Mouse (Mus musculus): ENCODE data around the gene Dnm2. TPM values are rescaled to one million over a fixed set of nuclear protein-coding genes. Genes with fewer than 3 reads are reported as not detected.

Gene Dnm2
- polyA plus RNA-seq (2015; fragmentation: Nextera tagmentation; extraction: Ambion mirVana) = 63.2 and 64.5 TPM in 2 replicates

DNA sequence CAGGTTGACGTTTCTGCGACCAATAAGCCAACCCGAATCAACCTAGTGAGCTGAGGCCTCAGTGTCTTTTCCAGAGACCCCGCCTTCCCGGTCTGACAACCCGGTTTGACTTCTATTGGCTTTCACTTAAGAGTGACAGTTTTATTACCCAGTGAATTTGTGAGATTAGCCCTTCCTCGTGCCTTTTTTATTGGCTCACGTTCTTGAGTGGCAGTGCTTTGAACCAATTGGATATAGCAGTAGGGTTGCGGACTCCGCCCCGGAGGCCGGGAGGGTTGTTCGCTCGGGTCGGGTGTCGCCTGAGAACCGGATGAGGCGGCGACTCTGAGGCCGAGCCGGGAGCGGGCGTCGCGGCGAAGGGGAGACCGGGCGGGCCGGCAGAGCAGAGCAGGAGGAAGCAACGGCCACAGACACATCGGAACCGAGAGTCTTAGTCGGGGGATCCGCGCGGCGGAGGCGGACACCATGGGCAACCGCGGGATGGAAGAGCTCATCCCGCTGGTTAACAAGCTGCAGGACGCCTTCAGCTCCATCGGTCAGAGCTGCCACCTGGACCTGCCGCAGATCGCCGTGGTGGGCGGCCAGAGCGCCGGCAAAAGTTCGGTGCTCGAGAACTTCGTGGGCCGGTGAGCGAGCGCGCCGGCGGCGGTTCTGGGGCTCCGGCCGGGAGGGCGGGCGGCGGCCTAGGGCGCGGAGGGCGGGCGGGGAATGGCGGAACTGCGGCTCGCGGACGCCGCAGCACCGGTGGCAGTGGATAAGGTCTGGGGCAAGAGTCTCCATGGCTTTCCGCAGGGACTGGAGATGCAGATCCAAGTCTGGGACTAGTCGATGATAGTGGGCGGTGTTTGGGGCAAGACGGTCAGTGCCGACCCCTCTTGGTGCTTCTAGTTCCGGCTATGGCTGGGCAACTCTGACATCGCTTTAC, at the start of gene Dnm2:
TSS of gene Dnm2 (plus strand) at position 278 of the 925 bp plus-strand sequence.
- Histone ChIP-seq H3K4me3 (ENCODE audit: low read depth, low read length) (peak within 1 kb of the TSS; percentile 94), H3K9me3 (replicated peaks; ENCODE audit: control insufficient read depth, low read length, poor library complexity, severe bottlenecking) (no peaks in the 10 kb centered on the region), H3K27ac (ENCODE audit: low read length) (peak within 1 kb of the TSS; percentile 86), H3K4me1 (ENCODE audit: control insufficient read depth, insufficient read depth, low read length) (peaks cover 23% of the 10 kb centered on the region), H3K27me3 (ENCODE audit: control insufficient read depth, insufficient read depth, low read depth, low read length) (no peaks in the 10 kb centered on the region), H3K36me3 (ENCODE audit: control insufficient read depth, insufficient read depth, low read length) (peaks cover 5% of the 10 kb centered on the region; the same call in 1 of the 2 replicates), H3K9ac (ENCODE audit: low read depth, low read length) (peak within 1 kb of the TSS; percentile 88), H3K4me2 (ENCODE audit: low read length) (peak within 1 kb of the TSS; percentile 90)
- ATAC-seq = peak; percentile 99
- WGBS = 0% methylated on average over 82 of the region's 82 CpGs

GRCm38 (mm10) chr9:21379195-21379594, 45.5 kb upstream of the Dnm2 start:
- H3K36me3 ChIP-seq (ENCODE audit: control insufficient read depth, insufficient read depth, low read length) = no peaks in the 10 kb centered on the region
- H3K4me3 ChIP-seq (ENCODE audit: low read depth, low read length) = no peak overlapping the region
- no peak overlapping the region for H3K9ac ChIP-seq (ENCODE audit: low read depth, low read length)
- no peak overlapping the region for H3K4me2 ChIP-seq (ENCODE audit: low read length)
- no peaks in the 10 kb centered on the region for H3K27me3 ChIP-seq (ENCODE audit: control insufficient read depth, insufficient read depth, low read depth, low read length)
- no peak overlapping the region for H3K27ac ChIP-seq (ENCODE audit: low read length)
- no peak for ATAC-seq
- peaks cover 16% of the 10 kb centered on the region for H3K4me1 ChIP-seq (ENCODE audit: control insufficient read depth, insufficient read depth, low read length)
- H3K9me3 ChIP-seq (replicated peaks; ENCODE audit: control insufficient read depth, low read length, poor library complexity, severe bottlenecking) = no peaks in the 10 kb centered on the region
- WGBS = 89% methylated on average over 3 of the region's 3 CpGs

- no peaks in the 10 kb centered on the region for H3K27me3 ChIP-seq (ENCODE audit: control insufficient read depth, insufficient read depth, low read depth, low read length)
- H3K9ac ChIP-seq (ENCODE audit: low read depth, low read length) = no peak overlapping the region
- no peak for ATAC-seq
- peaks cover 19% of the 10 kb centered on the region for H3K4me1 ChIP-seq (ENCODE audit: control insufficient read depth, insufficient read depth, low read length)
- no peaks in the 10 kb centered on the region for H3K9me3 ChIP-seq (replicated peaks; ENCODE audit: control insufficient read depth, low read length, poor library complexity, severe bottlenecking)
- no peaks in the 10 kb centered on the region for H3K36me3 ChIP-seq (ENCODE audit: control insufficient read depth, insufficient read depth, low read length)
- no peak overlapping the region for H3K27ac ChIP-seq (ENCODE audit: low read length)
- H3K4me3 ChIP-seq (ENCODE audit: low read depth, low read length) = no peak overlapping the region
- no peak overlapping the region for H3K4me2 ChIP-seq (ENCODE audit: low read length)
Measured at GRCm38 (mm10) chr9:21380868-21381267, 43.8 kb upstream of the Dnm2 start.

DNA sequence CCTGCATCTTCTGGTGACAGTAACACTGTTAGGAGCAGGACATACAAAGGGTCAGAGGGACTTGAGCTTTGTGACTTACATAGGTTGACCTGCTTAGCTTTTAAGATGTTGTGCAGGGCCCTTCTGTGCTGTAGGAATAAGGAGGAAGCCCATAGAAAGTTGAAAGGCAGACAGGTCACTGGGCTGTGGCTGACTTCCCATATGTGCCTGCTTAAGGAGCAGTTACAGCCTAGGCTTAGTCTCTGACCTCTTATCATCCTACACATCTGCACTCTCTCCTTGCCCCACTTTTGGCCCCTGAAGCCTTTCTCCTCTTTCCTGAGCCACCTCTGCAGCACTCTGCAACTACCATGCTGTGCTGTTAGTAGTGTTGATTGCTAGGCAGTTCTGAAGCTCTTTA, 40.7 kb upstream of the Dnm2 start:
- peaks cover 9% of the 10 kb centered on the region for H3K4me1 ChIP-seq (ENCODE audit: control insufficient read depth, insufficient read depth, low read length)
- H3K4me2 ChIP-seq (ENCODE audit: low read length) = no peak overlapping the region
- ATAC-seq = no peak
- H3K4me3 ChIP-seq (ENCODE audit: low read depth, low read length) = no peak overlapping the region
- no peaks in the 10 kb centered on the region for H3K27me3 ChIP-seq (ENCODE audit: control insufficient read depth, insufficient read depth, low read depth, low read length)
- H3K27ac ChIP-seq (ENCODE audit: low read length) = no peak overlapping the region
- 0 out of 2 replicates have a peak, but pooled peaks cover under 1% of the 10 kb centered on the region for H3K36me3 ChIP-seq (ENCODE audit: control insufficient read depth, insufficient read depth, low read length)
- H3K9me3 ChIP-seq (replicated peaks; ENCODE audit: control insufficient read depth, low read length, poor library complexity, severe bottlenecking) = no peaks in the 10 kb centered on the region
- no peak overlapping the region for H3K9ac ChIP-seq (ENCODE audit: low read depth, low read length)

- H3K4me2 ChIP-seq (ENCODE audit: low read length) = no peak overlapping the region
- no peaks in the 10 kb centered on the region for H3K4me1 ChIP-seq (ENCODE audit: control insufficient read depth, insufficient read depth, low read length)
- WGBS = 88% methylated on average over 10 of the region's 10 CpGs
- H3K27ac ChIP-seq (ENCODE audit: low read length) = no peak overlapping the region
- no peak for ATAC-seq
- H3K4me3 ChIP-seq (ENCODE audit: low read depth, low read length) = no peak overlapping the region
- H3K9ac ChIP-seq (ENCODE audit: low read depth, low read length) = no peak overlapping the region
- no peaks in the 10 kb centered on the region for H3K27me3 ChIP-seq (ENCODE audit: control insufficient read depth, insufficient read depth, low read depth, low read length)
- no peaks in the 10 kb centered on the region for H3K9me3 ChIP-seq (replicated peaks; ENCODE audit: control insufficient read depth, low read length, poor library complexity, severe bottlenecking)
- H3K36me3 ChIP-seq (ENCODE audit: control insufficient read depth, insufficient read depth, low read length) = peaks cover 52% of the 10 kb centered on the region
Measured at GRCm38 (mm10) chr9:21392646-21393175, 32.0 kb upstream of the Dnm2 start.

GRCm38 (mm10) chr9:21395692-21396091, 29.0 kb upstream of the Dnm2 start:
- Histone ChIP-seq H3K27me3 (ENCODE audit: control insufficient read depth, insufficient read depth, low read depth, low read length) (no peaks in the 10 kb centered on the region), H3K4me1 (ENCODE audit: control insufficient read depth, insufficient read depth, low read length) (no peaks in the 10 kb centered on the region), H3K36me3 (ENCODE audit: control insufficient read depth, insufficient read depth, low read length) (peaks cover 62% of the 10 kb centered on the region), H3K27ac (ENCODE audit: low read length) (no peak overlapping the region), H3K9me3 (replicated peaks; ENCODE audit: control insufficient read depth, low read length, poor library complexity, severe bottlenecking) (no peaks in the 10 kb centered on the region), H3K9ac (ENCODE audit: low read depth, low read length) (no peak overlapping the region), H3K4me2 (ENCODE audit: low read length) (no peak overlapping the region), H3K4me3 (ENCODE audit: low read depth, low read length) (no peak overlapping the region)
- WGBS = 89% methylated on average over 3 of the region's 3 CpGs
- ATAC-seq = no peak

DNA sequence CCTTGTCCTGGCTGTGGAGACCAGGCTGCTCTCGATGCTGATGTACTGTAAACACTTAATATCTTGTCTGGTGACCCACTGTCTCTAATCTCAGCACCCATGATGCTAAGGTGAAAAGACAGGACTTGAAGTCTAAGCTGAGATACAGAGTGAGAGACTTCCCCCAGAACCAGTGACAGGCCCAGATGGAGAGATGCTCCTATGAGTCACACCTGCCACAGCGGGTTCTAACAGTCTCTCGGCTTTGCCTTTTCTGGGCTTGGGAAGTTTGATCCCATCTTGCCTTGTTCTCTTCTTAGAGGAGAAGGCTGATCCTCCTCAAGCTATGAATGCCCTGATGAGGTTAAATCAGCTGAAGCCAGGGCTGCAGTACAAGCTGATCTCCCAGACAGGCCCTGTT, 27.5 kb upstream of the Dnm2 start:
- 95% methylated on average over 3 of the region's 3 CpGs for WGBS
- H3K9ac ChIP-seq (ENCODE audit: low read depth, low read length) = no peak overlapping the region
- no peak overlapping the region for H3K4me2 ChIP-seq (ENCODE audit: low read length)
- ATAC-seq = no peak
- no peaks in the 10 kb centered on the region for H3K27me3 ChIP-seq (ENCODE audit: control insufficient read depth, insufficient read depth, low read depth, low read length)
- H3K27ac ChIP-seq (ENCODE audit: low read length) = no peak overlapping the region
- no peaks in the 10 kb centered on the region for H3K4me1 ChIP-seq (ENCODE audit: control insufficient read depth, insufficient read depth, low read length)
- H3K9me3 ChIP-seq (replicated peaks; ENCODE audit: control insufficient read depth, low read length, poor library complexity, severe bottlenecking) = no peaks in the 10 kb centered on the region
- H3K36me3 ChIP-seq (ENCODE audit: control insufficient read depth, insufficient read depth, low read length) = peaks cover 61% of the 10 kb centered on the region
- H3K4me3 ChIP-seq (ENCODE audit: low read depth, low read length) = no peak overlapping the region

GRCm38 (mm10) chr9:21401042-21401441, 23.7 kb upstream of the Dnm2 start:
- no peak overlapping the region for H3K27ac ChIP-seq (ENCODE audit: low read length)
- H3K4me1 ChIP-seq (ENCODE audit: control insufficient read depth, insufficient read depth, low read length) = no peaks in the 10 kb centered on the region
- H3K4me3 ChIP-seq (ENCODE audit: low read depth, low read length) = no peak overlapping the region
- H3K27me3 ChIP-seq (ENCODE audit: control insufficient read depth, insufficient read depth, low read depth, low read length) = no peaks in the 10 kb centered on the region
- no peaks in the 10 kb centered on the region for H3K9me3 ChIP-seq (replicated peaks; ENCODE audit: control insufficient read depth, low read length, poor library complexity, severe bottlenecking)
- 94% methylated on average over 9 of the region's 9 CpGs for WGBS
- H3K36me3 ChIP-seq (ENCODE audit: control insufficient read depth, insufficient read depth, low read length) = peaks cover 55% of the 10 kb centered on the region
- no peak for ATAC-seq
- H3K9ac ChIP-seq (ENCODE audit: low read depth, low read length) = no peak overlapping the region
- H3K4me2 ChIP-seq (ENCODE audit: low read length) = no peak overlapping the region

- no peak overlapping the region for H3K4me3 ChIP-seq (ENCODE audit: low read depth, low read length)
- no peak overlapping the region for H3K27ac ChIP-seq (ENCODE audit: low read length)
- no peak overlapping the region for H3K4me2 ChIP-seq (ENCODE audit: low read length)
- no peak for ATAC-seq
- no peaks in the 10 kb centered on the region for H3K4me1 ChIP-seq (ENCODE audit: control insufficient read depth, insufficient read depth, low read length)
- no peak overlapping the region for H3K9ac ChIP-seq (ENCODE audit: low read depth, low read length)
- H3K9me3 ChIP-seq (replicated peaks; ENCODE audit: control insufficient read depth, low read length, poor library complexity, severe bottlenecking) = no peaks in the 10 kb centered on the region
- peaks cover 54% of the 10 kb centered on the region for H3K36me3 ChIP-seq (ENCODE audit: control insufficient read depth, insufficient read depth, low read length)
- WGBS = 91% methylated on average over 11 of the region's 11 CpGs
- H3K27me3 ChIP-seq (ENCODE audit: control insufficient read depth, insufficient read depth, low read depth, low read length) = no peaks in the 10 kb centered on the region
Measured at GRCm38 (mm10) chr9:21402764-21403253, 21.9 kb upstream of the Dnm2 start.

Measured in midbrain, embryonic 16.5 days (tissue).